Mouse (Mus musculus) lung, embryonic 16.5 days (tissue): ENCODE measurements around the gene Ttf2. TPM values are rescaled to one million over a fixed set of nuclear protein-coding genes. Genes with fewer than 3 reads are reported as not detected.

Source experiments
- ATAC-seq: fragments of 200-750 bp; cut with Nextera tagmentation; 2 replicates; pipeline ENCODE4 v1.8.0; 2017; ENCODE audit warnings: low read depth, mild to moderate bottlenecking, moderate library complexity
- H3K27ac ChIP-seq: fragments of 300-500 bp; sonication (generic); 2 replicates; pipeline ENCODE4 v1.5.1; 2014; ENCODE audit warnings: mild to moderate bottlenecking, control low read depth, low read length
- H3K27me3 ChIP-seq: fragments of 300-500 bp; sonication (generic); 2 replicates; pipeline ENCODE4 v1.6.1; 2014; ENCODE audit warnings: low read depth, low read length, mixed read lengths; ENCODE audit not compliant: control insufficient read depth, insufficient read depth
- H3K36me3 ChIP-seq: fragments of 300-500 bp; sonication (generic); 2 replicates; pipeline ENCODE4 v1.6.1; 2014; ENCODE audit warnings: low read length; ENCODE audit not compliant: control insufficient read depth, insufficient read depth
- H3K4me1 ChIP-seq: fragments of 300-500 bp; sonication (generic); replicated peaks from 2 replicates; pipeline ENCODE4 v1.6.1; 2014; ENCODE audit warnings: low read length, mixed read lengths; ENCODE audit not compliant: control insufficient read depth, insufficient read depth
- H3K4me2 ChIP-seq: fragments of 300-500 bp; sonication (generic); 2 replicates; pipeline ENCODE4 v1.6.1; 2014; ENCODE audit warnings: low read depth, low read length, control low read depth
- H3K4me3 ChIP-seq: fragments of 300-500 bp; sonication (generic); 2 replicates; pipeline ENCODE4 v1.5.1; 2014; ENCODE audit warnings: mild to moderate bottlenecking, low read length, control low read depth
- H3K9ac ChIP-seq: fragments of 300-500 bp; sonication (generic); 2 replicates; pipeline ENCODE4 v1.6.1; 2014; ENCODE audit warnings: low read length, control low read depth
- H3K9me3 ChIP-seq: fragments of 300-500 bp; sonication (generic); 2 replicates; pipeline ENCODE4 v1.6.1; 2016; ENCODE audit warnings: low read length; ENCODE audit not compliant: control insufficient read depth
- WGBS: fragments of 180-500 bp; shearing (Covaris S2); extraction: QIAGEN DNeasy Blood & Tissue Kit; methylation state at CpG from one replicate; pipeline ENCODE4 v1.1.7; 2014; 5-methylcytosine and 5-hydroxymethylcytosine counted together
- polyA plus RNA-seq: library from polyadenylated mRNA; unstranded; fragments of >200 nt; fragmentation: Nextera tagmentation; extraction: Ambion mirVana; gene quantifications from 2 replicates; pipeline ENCODE4 v1.2.1, GENCODE M21; 2015

Gene Ttf2
- polyA plus RNA-seq, 1 experiment from 2014 or later, result 18.2 TPM

DNA sequence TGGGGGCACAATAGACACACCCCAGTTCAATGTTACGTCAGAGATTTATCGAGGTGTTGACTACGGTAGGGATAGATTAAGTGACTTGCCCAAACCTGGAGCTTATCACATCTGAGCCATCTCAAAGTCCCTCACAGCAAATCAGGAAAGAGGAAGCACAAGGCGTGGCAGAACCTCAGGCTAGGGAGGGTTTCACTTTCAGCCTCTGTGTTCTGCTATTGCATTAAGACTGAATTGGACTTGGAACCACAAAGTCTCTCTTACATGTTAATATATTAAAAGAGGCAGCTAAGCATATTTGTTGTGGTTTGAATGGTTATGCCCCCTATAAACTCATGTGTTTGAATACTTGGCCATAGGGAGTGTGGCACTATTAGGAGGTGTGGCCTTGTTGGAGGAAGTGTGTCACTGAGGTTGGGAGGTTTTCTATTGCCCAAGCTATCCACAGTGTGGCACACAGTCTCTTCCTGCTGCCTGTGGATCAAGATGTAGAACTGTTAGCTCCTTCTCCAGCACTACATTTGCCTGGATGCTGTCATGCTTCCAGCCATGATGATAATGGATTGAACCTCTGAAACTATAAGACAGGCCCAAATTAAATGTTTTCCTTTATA lies 41.2 kb upstream of the Ttf2 start:
- no peaks in the 10 kb centered on the region for H3K27me3 ChIP-seq
- no peaks in the 10 kb centered on the region for H3K9me3 ChIP-seq
- H3K27ac ChIP-seq, result no peak overlapping the region
- WGBS, result 85% methylated on average over 4 of the region's 4 CpGs
- H3K9ac ChIP-seq, result no peak overlapping the region
- no peak overlapping the region for H3K4me2 ChIP-seq
- H3K4me1 ChIP-seq, result peaks cover 12% of the 10 kb centered on the region
- ATAC-seq, result no peak
- H3K36me3 ChIP-seq, result no peaks in the 10 kb centered on the region
- H3K4me3 ChIP-seq, result no peak overlapping the region

DNA sequence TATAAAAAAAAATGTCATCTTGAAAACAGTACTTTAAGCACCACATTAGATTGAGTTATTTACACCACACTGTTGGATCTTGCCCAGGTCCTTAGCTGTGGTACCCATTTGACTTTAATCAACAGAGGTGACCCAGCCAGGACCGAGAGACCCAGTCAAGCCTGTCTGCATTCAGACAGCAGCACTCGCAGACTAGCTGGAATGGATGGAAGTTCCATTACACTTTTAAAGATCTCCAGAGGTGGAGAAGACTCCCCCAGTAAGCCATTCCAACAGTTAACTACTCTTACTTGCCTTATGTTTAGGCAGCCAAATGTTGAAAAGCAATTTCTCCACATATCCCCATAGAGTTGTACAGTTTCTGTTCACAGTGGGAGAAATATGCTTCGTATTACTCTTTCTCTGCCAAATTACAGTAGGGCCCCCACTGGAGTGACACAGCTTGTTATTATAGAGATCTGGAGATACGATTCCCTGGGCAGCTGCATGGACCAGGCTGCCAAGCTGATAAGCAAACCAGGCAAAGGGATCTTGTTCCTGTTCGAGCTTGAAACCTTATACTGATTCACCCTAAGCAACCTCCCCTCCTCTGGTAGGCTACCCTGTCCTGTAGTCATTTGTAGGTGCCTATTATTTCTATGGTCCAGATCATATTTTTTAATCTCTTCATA lies 37.8 kb upstream of the Ttf2 start:
- no peak for ATAC-seq
- Histone ChIP-seq H3K4me3 (no peak overlapping the region), H3K4me1 (peaks cover 6% of the 10 kb centered on the region), H3K4me2 (no peak overlapping the region), H3K9ac (no peak overlapping the region), H3K27ac (no peak overlapping the region), H3K9me3 (no peaks in the 10 kb centered on the region), H3K36me3 (no peaks in the 10 kb centered on the region), H3K27me3 (no peaks in the 10 kb centered on the region)
- 58% methylated on average over 5 of the region's 5 CpGs for WGBS

DNA sequence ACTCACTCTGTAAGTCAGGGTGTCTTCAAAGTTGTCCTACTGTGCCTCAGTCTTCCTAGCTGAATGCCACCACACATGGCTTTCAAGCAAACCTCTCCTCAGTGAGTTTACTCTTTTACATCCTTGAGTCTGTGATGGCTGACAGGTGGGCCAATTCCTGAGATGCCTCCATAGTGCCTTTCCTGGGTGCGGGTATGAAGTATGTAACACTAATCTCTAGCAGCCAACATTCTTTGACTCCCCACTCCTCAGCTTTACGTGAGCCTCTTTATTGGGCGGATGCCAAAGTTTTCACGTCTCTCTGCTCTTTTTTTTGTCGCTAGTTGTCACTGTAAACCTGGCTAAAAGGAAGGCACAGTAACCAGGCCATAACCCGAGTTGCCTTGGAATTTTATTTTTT lies 35.9 kb upstream of the Ttf2 start:
- WGBS, result 43% methylated on average over 6 of the region's 6 CpGs
- Histone ChIP-seq H3K27ac (no peak overlapping the region), H3K27me3 (no peaks in the 10 kb centered on the region), H3K9ac (no peak overlapping the region), H3K9me3 (no peaks in the 10 kb centered on the region), H3K4me2 (no peak overlapping the region), H3K36me3 (no peaks in the 10 kb centered on the region), H3K4me1 (no peaks in the 10 kb centered on the region), H3K4me3 (no peak overlapping the region)
- ATAC-seq, result peak; percentile 71

DNA sequence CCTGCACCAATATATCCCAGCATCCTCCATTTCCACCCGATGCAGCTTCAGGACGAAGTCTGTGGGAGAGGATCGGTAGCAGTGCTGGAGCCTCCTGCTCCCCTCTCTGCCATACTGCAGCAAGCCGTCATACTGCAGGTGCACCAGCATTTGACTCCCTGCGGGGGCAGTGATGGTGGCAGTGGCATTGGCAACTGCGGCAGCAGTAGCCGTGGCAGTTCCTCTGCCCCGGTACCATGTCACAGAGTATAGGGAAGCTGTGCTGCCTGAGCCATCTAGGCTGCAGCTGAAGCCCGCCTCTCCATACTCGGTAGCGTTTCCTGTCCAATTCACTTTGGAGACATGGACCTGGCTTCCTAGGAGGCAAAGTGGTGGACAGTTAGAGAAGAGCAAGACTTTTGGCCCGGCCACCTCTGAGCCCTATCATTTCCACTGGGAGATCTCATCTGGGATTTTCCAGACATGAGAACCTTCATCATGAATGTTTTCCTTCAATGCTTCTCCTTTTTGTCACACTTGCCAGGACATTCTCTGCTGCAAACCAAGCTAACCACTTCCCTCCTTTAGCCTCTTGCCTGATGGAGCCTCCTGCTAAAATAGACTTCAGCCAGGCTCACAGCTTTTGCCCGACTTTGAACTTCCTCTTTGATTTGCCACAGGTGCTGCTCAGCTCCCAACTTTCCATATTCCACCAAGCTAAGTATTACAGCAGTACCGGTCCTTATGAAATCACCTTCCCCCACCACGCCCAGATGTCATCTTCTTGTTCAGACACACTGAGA lies 34.3 kb upstream of the Ttf2 start:
- Histone ChIP-seq H3K4me1 (peaks cover 4% of the 10 kb centered on the region), H3K9me3 (no peaks in the 10 kb centered on the region), H3K36me3 (no peaks in the 10 kb centered on the region), H3K4me3 (no peak overlapping the region), H3K9ac (no peak overlapping the region), H3K27ac (no peak overlapping the region), H3K4me2 (no peak overlapping the region), H3K27me3 (no peaks in the 10 kb centered on the region)
- WGBS, result 77% methylated on average over 15 of the region's 15 CpGs
- no peak for ATAC-seq

DNA sequence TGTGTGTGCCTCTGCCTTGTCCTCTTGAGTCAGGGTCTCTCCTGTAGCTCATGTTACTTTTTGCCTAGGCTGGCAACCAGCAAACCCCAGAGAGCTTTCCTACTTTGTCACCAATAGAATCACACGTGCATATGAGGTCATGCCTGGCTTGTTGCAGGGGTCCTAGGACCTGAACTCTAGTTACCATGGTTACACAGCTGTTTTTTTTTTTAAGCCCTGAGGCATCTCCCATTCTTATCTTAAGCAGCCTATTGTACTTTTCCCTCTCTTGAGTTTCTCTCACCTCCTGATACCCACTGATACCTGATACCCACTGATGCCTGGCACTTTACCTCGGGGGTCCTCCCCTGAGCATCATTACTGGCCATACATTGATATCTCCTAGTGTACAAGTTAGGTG lies 30.3 kb upstream of the Ttf2 start:
- no peak for ATAC-seq
- H3K9ac ChIP-seq, result no peak overlapping the region
- 21% methylated on average over 2 of the region's 2 CpGs for WGBS
- no peak overlapping the region for H3K27ac ChIP-seq
- no peaks in the 10 kb centered on the region for H3K9me3 ChIP-seq
- H3K4me3 ChIP-seq, result no peak overlapping the region
- H3K4me2 ChIP-seq, result no peak overlapping the region
- H3K27me3 ChIP-seq, result no peaks in the 10 kb centered on the region
- H3K36me3 ChIP-seq, result no peaks in the 10 kb centered on the region
- H3K4me1 ChIP-seq, result peaks cover 18% of the 10 kb centered on the region

DNA sequence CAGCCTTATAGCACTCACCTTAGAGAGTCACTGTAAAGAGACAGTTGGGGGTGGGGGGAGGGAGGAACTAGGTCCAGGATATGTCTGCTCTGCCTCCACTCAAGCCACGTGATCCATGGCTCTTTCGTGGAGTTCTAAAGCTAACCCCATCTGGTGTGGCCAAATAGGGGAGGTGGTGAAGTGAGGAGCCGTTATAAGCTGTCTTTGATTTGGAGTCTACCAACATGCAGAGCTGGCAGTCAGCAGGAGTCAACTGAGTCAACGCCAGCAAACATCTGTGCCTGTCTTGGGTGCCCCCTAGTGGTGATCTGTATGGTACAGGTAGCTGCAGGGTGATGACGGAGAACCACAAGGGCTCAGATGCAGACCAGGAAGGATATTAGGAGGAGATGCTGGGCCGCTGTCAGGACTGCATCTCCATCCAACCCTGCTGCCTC lies 29.5 kb upstream of the Ttf2 start:
- Histone ChIP-seq H3K4me3 (no peak overlapping the region), H3K36me3 (no peaks in the 10 kb centered on the region), H3K9me3 (no peaks in the 10 kb centered on the region), H3K9ac (no peak overlapping the region), H3K4me2 (0 out of 2 replicates have a peak overlapping the region, but pooled peaks have one; percentile 4), H3K27ac (no peak overlapping the region), H3K27me3 (no peaks in the 10 kb centered on the region), H3K4me1 (peaks cover 18% of the 10 kb centered on the region)
- peak; percentile 39 for ATAC-seq
- WGBS, result 13% methylated on average over 6 of the region's 6 CpGs

DNA sequence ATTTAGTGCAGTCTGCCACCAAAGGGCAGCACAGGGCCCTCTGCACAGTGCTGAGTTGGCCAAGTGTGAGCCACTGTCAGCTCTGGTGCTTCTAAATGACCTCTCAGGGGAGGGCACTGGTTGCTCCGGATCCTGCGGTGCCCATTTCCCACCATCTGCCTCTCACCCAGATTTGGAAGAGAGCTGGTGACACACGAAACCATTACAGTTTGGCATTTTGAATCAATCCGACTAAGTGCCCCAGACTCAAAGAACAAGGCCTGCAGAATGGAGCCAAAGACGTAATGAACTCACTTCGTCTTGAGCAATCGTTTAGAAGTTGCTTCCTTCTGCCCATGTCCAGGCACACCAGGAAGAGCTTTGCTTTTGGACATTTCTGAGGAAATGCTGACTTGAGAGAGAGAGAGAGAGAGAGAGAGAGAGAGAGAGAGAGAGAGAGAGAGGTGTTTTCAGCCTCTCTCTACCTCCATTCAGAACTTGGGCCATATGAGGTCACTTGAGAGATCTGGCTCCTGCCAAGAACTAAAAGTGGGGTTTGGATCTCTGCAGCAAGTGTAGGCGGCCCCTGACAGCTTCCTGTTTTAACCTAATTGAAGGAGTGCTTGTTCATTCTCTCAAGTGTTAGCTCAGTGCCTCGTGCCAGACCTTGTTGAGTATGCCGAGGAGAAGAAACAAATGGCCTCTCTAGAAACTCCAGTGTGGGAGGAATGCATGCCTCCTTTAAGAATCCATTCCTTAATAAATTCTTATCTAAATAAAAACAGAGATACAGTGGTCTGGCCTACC lies 28.5 kb upstream of the Ttf2 start:
- peak; percentile 89 for ATAC-seq
- H3K4me2 ChIP-seq, result no peak overlapping the region
- H3K27ac ChIP-seq, result peak overlapping the region; percentile 75
- H3K9ac ChIP-seq, result no peak overlapping the region
- H3K4me1 ChIP-seq, result peaks cover 22% of the 10 kb centered on the region
- no peaks in the 10 kb centered on the region for H3K27me3 ChIP-seq
- H3K36me3 ChIP-seq, result no peaks in the 10 kb centered on the region
- WGBS, result 28% methylated on average over 10 of the region's 10 CpGs
- H3K9me3 ChIP-seq, result no peaks in the 10 kb centered on the region
- H3K4me3 ChIP-seq, result no peak overlapping the region

DNA sequence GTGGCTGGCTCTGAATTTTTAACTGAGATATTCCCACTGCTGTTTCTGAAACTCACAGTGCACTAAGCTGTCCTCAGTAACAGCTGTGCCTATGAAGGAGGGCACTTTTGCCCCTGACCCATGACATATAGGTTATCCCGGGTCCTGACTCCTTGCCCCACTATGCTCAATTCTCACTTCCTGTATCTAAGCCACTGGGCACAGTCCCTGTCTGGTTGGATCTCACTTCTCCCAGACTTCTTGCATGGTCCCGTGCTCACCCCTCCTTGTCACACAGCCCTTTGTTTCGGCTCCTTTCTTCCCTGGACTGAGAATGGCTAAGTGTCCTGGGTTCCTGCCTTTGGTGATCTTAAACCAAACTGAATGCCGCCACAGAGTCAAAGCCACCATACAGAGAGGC lies 24.8 kb upstream of the Ttf2 start:
- WGBS, result 81% methylated on average over 4 of the region's 4 CpGs
- Histone ChIP-seq H3K36me3 (no peaks in the 10 kb centered on the region), H3K4me1 (peaks cover 22% of the 10 kb centered on the region), H3K4me2 (no peak overlapping the region), H3K4me3 (no peak overlapping the region), H3K9me3 (no peaks in the 10 kb centered on the region), H3K27me3 (no peaks in the 10 kb centered on the region), H3K9ac (no peak overlapping the region), H3K27ac (no peak overlapping the region)
- ATAC-seq, result no peak

DNA sequence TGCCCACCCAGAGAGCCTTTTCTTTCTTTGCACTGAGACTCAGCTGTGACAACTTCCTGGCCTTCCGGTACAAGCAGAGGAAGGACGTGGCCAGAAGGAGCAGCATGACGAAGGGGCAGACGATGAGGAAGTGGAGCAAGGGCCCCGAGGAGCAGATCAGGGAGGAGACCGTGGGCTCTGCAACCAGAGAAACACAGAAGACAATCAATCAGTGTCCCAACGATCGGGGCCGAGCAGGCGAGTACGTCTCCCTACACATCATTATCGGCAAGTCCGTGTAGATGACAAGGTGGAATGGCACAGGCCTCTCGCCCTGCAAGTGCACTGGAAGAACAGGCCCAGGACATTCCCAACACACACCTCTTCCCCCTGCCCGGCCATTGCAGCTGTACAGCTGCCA lies 24.3 kb upstream of the Ttf2 start:
- Histone ChIP-seq H3K4me2 (0 out of 2 replicates have a peak overlapping the region, but pooled peaks have one; percentile 7), H3K4me3 (no peak overlapping the region), H3K27me3 (no peaks in the 10 kb centered on the region), H3K4me1 (peaks cover 18% of the 10 kb centered on the region), H3K9ac (no peak overlapping the region), H3K27ac (no peak overlapping the region), H3K36me3 (no peaks in the 10 kb centered on the region), H3K9me3 (no peaks in the 10 kb centered on the region)
- no peak for ATAC-seq
- WGBS, result 20% methylated on average over 15 of the region's 15 CpGs
